Mouse (Mus musculus): ENCODE results near the gene Gm4869.

- no peak for TF ChIP-seq CTCF (IDR thresholded peaks at IDR 0.05; ENCODE audit: control insufficient read depth, insufficient read depth, low read length)
- TF ChIP-seq POLR2A (IDR thresholded peaks at IDR 0.05; ENCODE audit: borderline replicate concordance, control insufficient read depth, low read depth, low read length): no peak
Observed at GRCm38 (mm10) chr5:140508686-140509085, 63.2 kb downstream of the Gm4869 start.

Data from bone marrow, adult 2 months (tissue).